Mouse (Mus musculus) lung, adult 2 months (tissue): ENCODE results near the gene Leo1.

ENCODE experiments used
- CTCF ChIP-seq: fragments of 200-500 bp; IDR thresholded peaks from 2 replicates; pipeline ENCODE4 v1.5.1; 2011; ENCODE audit warnings: mild to moderate bottlenecking, low read length, control low read depth; ENCODE audit not compliant: insufficient read depth
- POLR2A ChIP-seq: fragments of 200-500 bp; IDR thresholded peaks from 2 replicates; pipeline ENCODE4 v1.6.1; 2011; ENCODE audit warnings: low read depth, mild to moderate bottlenecking, control low read depth, low read length, borderline replicate concordance; ENCODE audit errors: extremely low read depth

DNA sequence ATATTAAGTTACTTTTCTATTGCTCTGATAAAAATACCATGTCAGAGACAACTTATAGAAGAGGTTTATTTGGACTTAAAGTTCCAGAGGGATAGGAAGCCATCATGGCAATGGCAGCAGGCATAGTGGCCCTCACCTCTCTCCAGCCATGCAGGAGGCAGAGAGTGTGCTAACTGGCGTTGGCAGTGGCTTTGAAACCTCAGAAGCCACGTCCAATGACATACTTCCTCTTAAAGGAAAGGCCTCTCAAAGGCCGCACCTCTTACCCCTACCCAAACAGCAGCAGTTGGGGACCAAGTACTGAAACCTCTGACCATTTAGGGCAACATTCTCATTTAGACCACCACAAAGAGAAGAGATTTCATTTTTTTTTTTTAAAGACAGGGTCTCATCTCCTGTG lies 35.9 kb downstream of the Leo1 start:
- TF ChIP-seq CTCF, result no peak
- TF ChIP-seq POLR2A, result no peak
